Mouse (Mus musculus) brain, embryonic 14.5 days (tissue): Measurements from ENCODE around the gene Mgll. TPM values are rescaled to one million over a fixed set of nuclear protein-coding genes. Genes with fewer than 3 reads are reported as not detected.

ENCODE experiments used
- DNase-seq: peaks from one replicate; pipeline ENCODE4 v3.0.0-alpha.2; 2011; ENCODE audit warnings: low read depth
- CTCF ChIP-seq: fragments of 200-500 bp; IDR thresholded peaks from 2 replicates; pipeline ENCODE4 v1.5.1; 2012; ENCODE audit warnings: inconsistent platforms, mild to moderate bottlenecking, moderate library complexity, borderline replicate concordance; ENCODE audit not compliant: insufficient read depth, insufficient read length; ENCODE audit errors: extremely low read depth
- POLR2A ChIP-seq: fragments of 200-500 bp; IDR thresholded peaks from 2 replicates; pipeline ENCODE4 v1.6.1; 2012; ENCODE audit warnings: mild to moderate bottlenecking, inconsistent platforms, borderline replicate concordance; ENCODE audit not compliant: poor library complexity, insufficient read depth, insufficient read length, severe bottlenecking; ENCODE audit errors: extremely low read depth
- polyA plus RNA-seq: library from polyadenylated mRNA; depleted of rRNA; stranded (reverse); fragments of >200 nt; gene quantifications from 2 replicates; pipeline ENCODE4 v1.2.3, GENCODE M21; 2012

Gene Mgll
- polyA plus RNA-seq, 1 experiment, result 8.8 TPM

DNA sequence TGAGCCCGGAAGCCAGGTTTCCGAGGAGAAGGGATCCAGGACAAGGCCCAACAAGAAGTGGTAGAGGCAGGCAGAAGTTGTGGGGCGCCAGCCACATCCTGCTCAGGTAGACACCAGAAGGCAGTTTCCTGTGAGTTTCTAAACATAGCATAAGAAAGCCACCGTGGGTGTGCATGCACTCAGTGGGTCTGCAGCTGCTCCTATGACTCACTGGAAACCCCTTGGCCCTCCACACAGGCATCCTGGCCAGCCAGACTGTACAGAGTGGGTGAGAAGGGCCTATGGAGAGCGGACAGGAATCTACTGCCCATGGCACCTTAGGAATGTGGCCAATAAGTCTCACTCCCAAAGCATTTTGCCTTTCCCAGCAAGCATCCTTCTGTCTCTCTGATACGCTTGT is 45.5 kb downstream of the Mgll start:
- DNase-seq, result no peak
- TF ChIP-seq CTCF, result no peak
- TF ChIP-seq POLR2A, result no peak

DNA sequence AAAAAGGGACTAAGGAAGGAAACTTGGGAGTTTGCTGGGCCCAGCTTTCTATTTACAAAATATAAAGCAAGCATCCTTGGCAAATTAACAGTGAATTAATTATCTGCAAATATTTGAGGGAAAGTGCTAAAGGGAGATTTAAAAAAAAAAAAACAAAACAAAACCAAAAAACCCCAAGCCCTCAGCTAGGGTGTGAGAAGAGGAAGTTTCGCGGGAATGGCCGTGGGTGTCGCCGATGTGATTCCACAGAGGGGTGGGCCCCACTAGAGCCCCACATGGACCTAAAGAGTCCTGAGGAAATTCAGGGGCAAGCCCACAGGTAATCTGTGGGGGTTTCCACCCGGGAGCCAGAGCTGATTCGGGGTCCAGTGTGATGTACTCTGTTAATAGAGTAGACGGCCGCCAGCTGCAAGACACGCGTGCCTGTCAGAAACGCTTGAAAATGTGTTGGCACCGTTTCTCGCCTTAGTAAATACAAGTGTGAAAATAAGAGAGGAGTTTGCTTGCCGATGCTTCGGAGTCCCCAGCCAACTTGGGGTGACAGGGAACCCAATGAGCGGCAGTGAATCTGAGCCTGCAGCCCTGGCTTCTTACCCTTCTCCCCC is 46.2 kb downstream of the Mgll start:
- peak; percentile 86 for DNase-seq
- TF ChIP-seq POLR2A, result no peak
- TF ChIP-seq CTCF, result no peak

GRCm38 (mm10) chr6:88770981-88771380 is 46.8 kb downstream of the Mgll start:
- TF ChIP-seq CTCF (no peak), POLR2A (no peak)
- no peak for DNase-seq

GRCm38 (mm10) chr6:88772041-88772440 is 47.8 kb downstream of the Mgll start:
- DNase-seq, result no peak
- no peak for TF ChIP-seq POLR2A
- TF ChIP-seq CTCF, result no peak

GRCm38 (mm10) chr6:88774055-88774454 is 49.8 kb downstream of the Mgll start:
- no peak for DNase-seq
- TF ChIP-seq CTCF, result no peak
- no peak for TF ChIP-seq POLR2A

DNA sequence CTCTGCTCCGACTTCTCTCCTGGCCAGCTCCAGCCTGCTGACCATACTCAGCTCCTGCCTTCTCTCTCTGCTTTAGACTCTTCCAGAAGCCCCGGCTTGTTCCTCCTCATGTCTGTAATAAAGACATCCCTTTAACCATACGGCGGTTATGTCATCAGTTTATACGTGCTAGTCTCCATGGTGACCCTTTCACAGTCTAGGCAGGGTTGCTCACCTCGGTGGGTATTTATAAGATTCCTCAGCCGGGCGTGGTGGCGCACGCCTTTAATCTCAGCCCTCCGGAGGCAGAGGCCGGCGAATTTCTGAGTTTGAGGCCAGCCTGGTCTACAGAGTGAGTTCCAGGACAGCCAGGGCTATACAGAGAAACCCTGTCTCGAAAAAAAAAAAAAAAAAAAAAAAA is 51.1 kb downstream of the Mgll start:
- TF ChIP-seq POLR2A, result no peak

GRCm38 (mm10) chr6:88776336-88776923 is 52.2 kb downstream of the Mgll start:
- no peak for DNase-seq
- TF ChIP-seq POLR2A (no peak), CTCF (no peak)

More for the DNA sequence above, 51.1 kb downstream of the Mgll start:
- no peak for DNase-seq

DNA sequence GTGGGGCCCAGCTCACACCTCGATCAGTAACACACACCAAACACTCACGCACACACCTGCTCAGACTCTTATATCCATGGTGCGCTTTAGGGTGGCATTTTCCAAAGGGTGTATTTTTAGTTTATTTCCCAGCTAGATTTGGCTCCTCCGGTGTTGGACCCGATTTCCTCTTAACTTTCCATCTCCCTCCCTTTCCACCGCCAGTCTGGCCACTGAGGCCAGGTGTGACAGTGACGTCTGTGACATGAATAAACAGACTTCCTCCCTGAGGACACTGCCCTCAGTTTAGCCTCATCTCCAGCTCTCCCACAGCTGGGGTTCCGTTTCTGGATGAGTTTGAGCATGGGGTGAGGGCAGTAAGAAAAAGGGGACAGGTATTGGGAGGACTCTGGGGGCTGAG is 52.8 kb downstream of the Mgll start:
- DNase-seq, result no peak
- no peak for TF ChIP-seq CTCF
- TF ChIP-seq POLR2A, result no peak

- TF ChIP-seq CTCF (no peak), POLR2A (no peak)
- no peak for DNase-seq
Observed at GRCm38 (mm10) chr6:88778047-88778688, 54.0 kb downstream of the Mgll start.

GRCm38 (mm10) chr6:88779755-88780154 is 55.5 kb downstream of the Mgll start:
- DNase-seq, result no peak
- TF ChIP-seq POLR2A, result no peak
- no peak for TF ChIP-seq CTCF

- TF ChIP-seq POLR2A, result no peak
- TF ChIP-seq CTCF, result no peak
- DNase-seq, result no peak
Observed at GRCm38 (mm10) chr6:88781919-88782318, 57.7 kb downstream of the Mgll start.

DNA sequence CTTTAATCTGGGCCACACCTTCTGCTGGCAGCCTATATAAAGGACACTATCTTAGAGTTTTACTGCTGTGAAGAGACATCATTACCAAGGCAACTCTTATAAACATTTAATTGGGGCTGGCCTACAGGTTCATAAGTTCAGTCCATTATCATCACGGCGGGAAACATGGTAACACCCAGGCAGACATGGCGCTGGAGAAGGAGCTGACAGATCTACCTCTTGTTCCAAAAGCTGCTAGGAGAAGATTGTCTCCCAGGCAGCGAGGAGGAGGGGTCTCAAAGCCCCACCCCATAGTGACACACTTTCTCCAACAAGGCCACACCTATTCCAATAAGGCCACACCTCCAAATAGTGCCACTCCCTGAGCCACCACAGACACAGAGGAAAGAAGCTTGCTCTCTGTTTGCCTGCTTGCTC is 58.8 kb downstream of the Mgll start:
- no peak for DNase-seq
- no peak for TF ChIP-seq POLR2A
- TF ChIP-seq CTCF, result no peak

DNA sequence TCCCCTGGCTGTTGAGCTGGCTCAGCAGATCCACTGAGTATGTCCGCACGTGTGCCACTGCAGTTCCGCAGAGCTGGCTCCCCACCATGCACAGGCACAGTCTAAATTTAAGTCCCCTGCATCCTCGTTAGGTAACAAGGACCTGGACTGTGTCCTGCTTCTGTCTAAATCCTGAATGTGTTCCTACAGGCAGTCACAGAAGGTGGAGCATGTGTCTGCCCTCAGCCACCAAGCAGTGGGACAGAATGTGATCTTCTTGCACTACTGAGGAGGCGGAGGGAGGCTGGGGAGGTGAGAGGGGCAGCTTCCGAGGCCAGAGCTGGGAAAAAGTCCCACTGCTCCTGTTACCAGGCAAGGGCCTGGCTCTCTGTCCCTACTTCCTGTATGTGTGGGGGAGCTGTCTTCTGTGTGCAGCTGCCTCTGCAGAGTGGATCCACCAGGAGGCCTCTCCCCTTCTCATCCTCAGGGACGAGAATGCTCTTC is 60.5 kb downstream of the Mgll start:
- no peak for DNase-seq
- no peak for TF ChIP-seq POLR2A
- TF ChIP-seq CTCF, result no peak

- TF ChIP-seq POLR2A (no peak), CTCF (no peak)
- peak; percentile 69 for DNase-seq
Observed at GRCm38 (mm10) chr6:88785331-88785730, 61.1 kb downstream of the Mgll start.
